Mouse (Mus musculus) MEL (cell line): Measurements from ENCODE around the gene Zc3h12b. TPM values are rescaled to one million over a fixed set of nuclear protein-coding genes. Genes with fewer than 3 reads are reported as not detected.

ENCODE experiments used
- DNase-seq: peaks from one replicate; pipeline ENCODE4 v3.0.0; 2011; ENCODE audit warnings: low read depth, low spot score
- H3K27ac ChIP-seq: 2 replicates; pipeline ENCODE4 v1.5.1; 2012; ENCODE audit warnings: low read depth, mild to moderate bottlenecking, control low read depth, low read length, moderate library complexity; ENCODE audit not compliant: control insufficient read depth
- H3K27me3 ChIP-seq, 2 experiments: fragments of 150-350 bp in 1 of 2; sonication (generic) in 1 of 2; 2 replicates each; pipeline ENCODE4 v1.6.1; 2012; ENCODE audit warnings: low read length in 2 of 2, mild to moderate bottlenecking in 2 of 2, improper control_type of control experiment in 1 of 2, moderate library complexity in 1 of 2; ENCODE audit not compliant: insufficient read depth in 2 of 2, control insufficient read depth in 1 of 2
- H3K36me3 ChIP-seq, 2 experiments: 2 replicates each; pipeline ENCODE4 v1.6.1; 2012 to 2014; ENCODE audit warnings: low read length in 2 of 2, improper control_type of control experiment in 1 of 2, inconsistent platforms in 1 of 2, mild to moderate bottlenecking in 1 of 2; ENCODE audit not compliant: insufficient read depth in 2 of 2, control insufficient read depth in 1 of 2
- H3K4me1 ChIP-seq, 2 experiments: fragments of 150-350 bp in 1 of 2; sonication (generic) in 1 of 2; 2 replicates each; pipeline ENCODE4 v1.6.1; 2012; ENCODE audit warnings: low read length in 2 of 2, improper control_type of control experiment in 1 of 2, mild to moderate bottlenecking in 1 of 2; ENCODE audit not compliant: insufficient read depth in 2 of 2, control insufficient read depth in 1 of 2
- H3K4me3 ChIP-seq, 2 experiments: fragments of 150-350 bp in 1 of 2; sonication (generic) in 1 of 2; 2 replicates each; pipeline ENCODE4 v1.5.1; 2012; ENCODE audit warnings: low read depth in 2 of 2, low read length in 2 of 2, mild to moderate bottlenecking in 2 of 2, moderate library complexity in 2 of 2, control low read depth in 1 of 2, improper control_type of control experiment in 1 of 2; ENCODE audit not compliant: control insufficient read depth in 1 of 2, insufficient read depth in 1 of 2
- H3K79me2 ChIP-seq: 2 replicates; pipeline ENCODE4 v1.6.1; 2012; ENCODE audit warnings: mild to moderate bottlenecking, low read length, moderate library complexity; ENCODE audit not compliant: control insufficient read depth, poor library complexity, insufficient read depth
- H3K9ac ChIP-seq: 2 replicates; pipeline ENCODE4 v1.6.1; 2012; ENCODE audit warnings: low read depth, mild to moderate bottlenecking, control low read depth, low read length, moderate library complexity; ENCODE audit not compliant: control insufficient read depth, poor library complexity, severe bottlenecking
- H3K9me3 ChIP-seq: fragments of 150-350 bp; sonication (generic); replicated peaks from 2 replicates; pipeline ENCODE4 v1.6.1; 2012; ENCODE audit warnings: mild to moderate bottlenecking, low read length, improper control_type of control experiment, moderate library complexity; ENCODE audit not compliant: insufficient read depth
- CHD1 ChIP-seq: IDR thresholded peaks from 2 replicates; pipeline ENCODE4 v1.6.1; 2012; ENCODE audit warnings: low read depth, mild to moderate bottlenecking, inconsistent platforms, low read length, improper control_type of control experiment
- E2F4 ChIP-seq: IDR thresholded peaks from 2 replicates; pipeline ENCODE4 v1.6.1; 2011; ENCODE audit warnings: low read depth, low read length, improper control_type of control experiment, borderline replicate concordance
- GABPA ChIP-seq: IDR thresholded peaks from 2 replicates; pipeline ENCODE4 v1.6.1; 2012; ENCODE audit warnings: low read depth, mild to moderate bottlenecking, inconsistent platforms, low read length, improper control_type of control experiment, moderate library complexity
- HCFC1 ChIP-seq: IDR thresholded peaks from 2 replicates; pipeline ENCODE4 v1.6.1; 2012; ENCODE audit warnings: low read depth, mild to moderate bottlenecking, inconsistent platforms, low read length, improper control_type of control experiment, moderate library complexity
- KAT2A ChIP-seq: conservative IDR thresholded peaks from 2 replicates; pipeline ENCODE4 v1.6.1; 2012; ENCODE audit warnings: low read depth, low read length, improper control_type of control experiment, inconsistent platforms
- MAX ChIP-seq: IDR thresholded peaks from 2 replicates; pipeline ENCODE4 v1.6.1; 2011; ENCODE audit warnings: low read length, improper control_type of control experiment
- MAZ ChIP-seq: IDR thresholded peaks from 2 replicates; pipeline ENCODE4 v1.6.1; 2012; ENCODE audit warnings: low read depth, mild to moderate bottlenecking, inconsistent platforms, low read length, improper control_type of control experiment
- MXI1 ChIP-seq: IDR thresholded peaks from 2 replicates; pipeline ENCODE4 v1.6.1; 2011; ENCODE audit warnings: mild to moderate bottlenecking, low read depth, low read length, improper control_type of control experiment
- MYB ChIP-seq: IDR thresholded peaks from 2 replicates; pipeline ENCODE4 v1.6.1; 2011; ENCODE audit warnings: mild to moderate bottlenecking, low read depth, low read length, improper control_type of control experiment
- MYC ChIP-seq: IDR thresholded peaks from 2 replicates; pipeline ENCODE4 v1.6.1; 2011; ENCODE audit warnings: low read depth, mild to moderate bottlenecking, low read length, improper control_type of control experiment, moderate library complexity
- NELFE ChIP-seq: IDR thresholded peaks from 2 replicates; pipeline ENCODE4 v1.6.1; 2011; ENCODE audit warnings: low read depth, low read length, improper control_type of control experiment
- POLR2A ChIP-seq, 2 experiments: IDR thresholded peaks; 2 replicates each; pipeline ENCODE4 v1.6.1; 2011 to 2012; ENCODE audit warnings: low read length in 2 of 2, mild to moderate bottlenecking in 2 of 2, control low read depth in 1 of 2, improper control_type of control experiment in 1 of 2, low read depth in 1 of 2, moderate library complexity in 1 of 2; ENCODE audit not compliant: control insufficient read depth in 1 of 2, insufficient read depth in 1 of 2, poor library complexity in 1 of 2
- POLR2AphosphoS2 ChIP-seq: IDR thresholded peaks from 2 replicates; pipeline ENCODE4 v1.6.1; 2011; ENCODE audit warnings: low read length, improper control_type of control experiment
- POLR2AphosphoS5 ChIP-seq: IDR thresholded peaks from 2 replicates; pipeline ENCODE4 v1.6.1; 2012; ENCODE audit warnings: low read depth, borderline replicate concordance, mild to moderate bottlenecking, inconsistent platforms, low read length, moderate library complexity, mixed read lengths
- RAD21 ChIP-seq: IDR thresholded peaks from 2 replicates; pipeline ENCODE4 v1.6.1; 2011; ENCODE audit warnings: mild to moderate bottlenecking, low read depth, low read length, improper control_type of control experiment
- RCOR1 ChIP-seq: IDR thresholded peaks from 2 replicates; pipeline ENCODE4 v1.6.1; 2012; ENCODE audit warnings: low read depth, mild to moderate bottlenecking, inconsistent platforms, low read length, improper control_type of control experiment
- SIN3A ChIP-seq: IDR thresholded peaks from 2 replicates; pipeline ENCODE4 v1.6.1; 2012; ENCODE audit warnings: low read length, improper control_type of control experiment, inconsistent platforms
- SMC3 ChIP-seq: IDR thresholded peaks from 2 replicates; pipeline ENCODE4 v1.6.1; 2011; ENCODE audit warnings: low read depth, low read length, improper control_type of control experiment
- TBP ChIP-seq: IDR thresholded peaks from 2 replicates; pipeline ENCODE4 v1.8.0; 2011; ENCODE audit warnings: low read depth, low read length, improper control_type of control experiment
- UBTF ChIP-seq: IDR thresholded peaks from 2 replicates; pipeline ENCODE4 v1.6.1; 2012; ENCODE audit warnings: low read depth, mild to moderate bottlenecking, inconsistent platforms, low read length, improper control_type of control experiment, moderate library complexity, borderline replicate concordance; ENCODE audit not compliant: insufficient read depth
- USF1 ChIP-seq: IDR thresholded peaks from 2 replicates; pipeline ENCODE4 v1.6.1; 2014; ENCODE audit warnings: low read depth, mild to moderate bottlenecking, inconsistent platforms, low read length, improper control_type of control experiment, moderate library complexity
- ZC3H11A ChIP-seq: IDR thresholded peaks from 2 replicates; pipeline ENCODE4 v1.6.1; 2012; ENCODE audit warnings: low read depth, mild to moderate bottlenecking, inconsistent platforms, low read length, improper control_type of control experiment
- ZMIZ1 ChIP-seq: IDR thresholded peaks from 2 replicates; pipeline ENCODE4 v1.6.1; 2012; ENCODE audit warnings: low read depth, mild to moderate bottlenecking, inconsistent platforms, low read length, improper control_type of control experiment, moderate library complexity
- polyA plus RNA-seq, 2 experiments: library from polyadenylated mRNA; stranded (reverse) in 1 of 2; unstranded in 1 of 2; fragments of >175 nt in 1 of 2; fragments of >200 nt in 1 of 2; gene quantifications; 2 replicates each; pipeline versions ENCODE4 v1.2.1 to v1.2.4; 2012; ENCODE audit warnings: low replicate concordance in 2 of 2, low read depth in 1 of 2; ENCODE audit not compliant: insufficient read length in 2 of 2, insufficient read depth in 1 of 2, missing spikeins in 1 of 2
- total RNA-seq: library from RNA; depleted of rRNA; stranded (reverse); fragments of 300-350 nt; gene quantifications from 2 replicates; pipeline ENCODE4 v1.2.3, GENCODE M21; 2012

Zc3h12b gene
- total and polyA plus RNA-seq, 3 experiments = under 0.01 to 0.17 TPM; not detected in 1

DNA sequence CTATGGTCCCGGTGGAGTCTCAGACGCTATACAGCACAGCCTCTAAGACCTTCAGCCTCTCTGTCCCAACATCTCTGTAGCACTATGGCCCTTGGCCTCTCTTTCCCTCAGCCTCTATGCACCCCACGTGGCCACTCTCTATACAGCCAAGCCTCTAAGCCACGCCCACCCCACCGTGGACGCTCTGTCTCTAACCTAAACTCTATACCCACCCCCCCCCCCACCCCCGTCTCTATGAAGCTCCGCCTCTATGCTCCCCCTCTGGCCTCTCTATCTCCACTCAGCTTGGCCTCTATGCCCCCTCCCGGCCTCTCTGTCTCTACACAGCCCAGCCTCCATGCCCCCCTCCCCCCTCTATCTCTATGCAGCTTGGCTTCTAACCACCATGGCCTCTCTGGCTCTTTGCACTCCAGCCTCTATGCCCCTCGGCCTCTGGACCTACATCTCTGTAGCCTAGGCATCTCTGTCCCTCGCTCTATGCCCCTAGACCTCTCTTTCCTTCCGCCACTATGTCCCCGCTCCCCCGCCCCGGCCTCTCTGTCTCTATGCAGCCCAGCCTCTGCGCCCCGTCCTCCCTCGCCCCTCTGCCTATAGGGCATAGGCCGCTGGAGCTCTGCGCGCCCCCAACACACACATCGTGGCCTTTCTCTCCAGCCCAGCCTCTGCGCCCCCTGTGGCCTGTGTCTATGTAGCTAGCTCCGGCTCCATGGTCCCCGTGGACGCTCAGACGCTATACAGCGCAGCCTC lies 256.5 kb downstream of the Zc3h12b start (continued):
- TF ChIP-seq RCOR1 = no peak
- peak; percentile 78 for TF ChIP-seq MAX
- TF ChIP-seq SIN3A = peak; percentile 60; the same call in 1 of the 2 replicates
- TF ChIP-seq RAD21 = no peak
- TF ChIP-seq TBP = peak; percentile 41; the same call in 1 of the 2 replicates
- no peak for TF ChIP-seq SMC3
- TF ChIP-seq MAZ = peak; percentile 84
- TF ChIP-seq USF1 = peak; percentile 88
- no peak for TF ChIP-seq ZC3H11A
- TF ChIP-seq POLR2AphosphoS5 = no peak
- TF ChIP-seq CHD1 = no peak
- TF ChIP-seq E2F4 = no peak
- no peak for TF ChIP-seq GABPA

DNA sequence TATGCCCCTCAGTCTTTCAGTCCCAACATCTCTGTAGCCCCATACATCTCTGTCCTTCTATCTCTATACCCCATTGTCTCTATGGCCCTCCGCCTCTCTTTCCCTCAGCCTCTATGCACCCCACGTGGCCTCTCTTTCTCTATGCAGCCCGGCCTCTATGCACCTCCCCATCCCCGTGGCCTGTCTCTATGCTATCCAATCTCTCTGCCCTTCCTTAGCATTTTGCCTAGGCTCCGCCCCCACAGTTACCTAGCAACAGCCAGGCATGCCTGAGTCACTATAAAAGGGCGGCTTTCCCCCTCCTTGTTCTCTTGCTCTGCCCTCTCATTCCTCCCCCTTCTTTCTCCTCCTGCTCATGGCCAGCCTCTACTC lies 257.1 kb downstream of the Zc3h12b start:
- peak overlapping the region; percentile 91 for H3K9ac ChIP-seq
- H3K4me1 ChIP-seq = peaks cover 0 to 14% of the 10 kb centered on the region in 2 experiments; a peak in 2 of 4 replicates
- peak overlapping the region; percentile 60 to 72 for H3K4me3 ChIP-seq
- H3K36me3 ChIP-seq = no peaks in the 10 kb centered on the region
- no peaks in the 10 kb centered on the region; the same call in 1 of the 2 replicates for H3K79me2 ChIP-seq
- H3K27ac ChIP-seq = peak overlapping the region; percentile 81
- no peaks in the 10 kb centered on the region; a peak in 1 of 4 replicates for H3K27me3 ChIP-seq
- TF ChIP-seq CHD1 (no peak), MAX (peak; percentile 86), GABPA (no peak), E2F4 (no peak), SIN3A (no peak), POLR2A (IDR thresholded peaks at IDR 0.05; ENCODE audit: control insufficient read depth in 1 of 2, insufficient read depth in 1 of 2, low read depth in 1 of 2, low read length in 2 of 2, poor library complexity in 1 of 2) (peak in 1 of 2 experiments; percentile 55; a peak in 3 of 4 replicates), RAD21 (no peak), USF1 (peak; percentile 85), UBTF (no peak), MYB (no peak), NELFE (peak; percentile 61), KAT2A (no peak; the same call in 1 of the 2 replicates), MXI1 (peak; percentile 92), TBP (peak; percentile 95), POLR2AphosphoS2 (0 out of 2 replicates have a peak, but pooled peaks have one; percentile 38), HCFC1 (peak; percentile 64), ZMIZ1 (no peak), MYC (peak; percentile 84), SMC3 (no peak)
- DNase-seq = peak; percentile 93
- H3K9me3 ChIP-seq = no peaks in the 10 kb centered on the region
